Mouse (Mus musculus): ENCODE results near the gene Bfsp2.

DNA sequence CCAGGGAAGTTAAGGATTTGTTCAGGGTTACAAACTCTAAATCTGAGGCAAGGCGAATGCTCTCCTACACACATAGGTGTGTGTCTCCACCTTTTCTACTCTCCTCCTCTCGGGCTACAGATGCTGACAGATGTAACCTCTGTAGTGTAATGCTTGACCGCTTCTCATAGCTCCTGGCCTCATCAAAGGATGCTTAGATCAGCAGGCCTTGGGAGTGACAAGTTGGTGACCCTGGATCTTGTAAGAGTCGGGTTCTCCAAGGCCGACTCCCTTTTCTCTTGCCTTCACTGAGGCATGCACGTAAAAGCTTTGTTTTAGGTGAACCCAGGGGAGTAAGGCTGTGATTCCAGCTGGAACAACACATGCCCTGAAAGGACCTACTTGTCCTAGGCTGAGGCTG lies 32.0 kb upstream of the Bfsp2 start:
- TF ChIP-seq CHD2 (IDR thresholded peaks at IDR 0.05; ENCODE audit: low read depth, low read length) (no peak), ZNF384 (IDR thresholded peaks at IDR 0.05; ENCODE audit: low read depth, low read length) (no peak)

All from ES-E14 (cell line).